Mouse (Mus musculus) neural tube, embryonic 11.5 days (tissue): ENCODE data around the gene Neurl1b. TPM values are rescaled to one million over a fixed set of nuclear protein-coding genes. Genes with fewer than 3 reads are reported as not detected.

Experiments used
- ATAC-seq: fragments of 200-750 bp; cut with Nextera tagmentation; 2 replicates; pipeline ENCODE4 v1.8.0; 2017; ENCODE audit warnings: moderate number of reproducible peaks, mild to moderate bottlenecking, moderate TSS enrichment, moderate library complexity; ENCODE audit not compliant: insufficient read depth, low FRiP score, low TSS enrichment
- DNase-seq: peaks from one replicate; pipeline ENCODE4 v3.0.0-alpha.2; 2015; ENCODE audit warnings: low spot score
- H3K27ac ChIP-seq: fragments of 300-500 bp; sonication (generic); 2 replicates; pipeline ENCODE4 v1.5.1; 2014; ENCODE audit warnings: low read depth, mild to moderate bottlenecking, low read length
- H3K27me3 ChIP-seq: fragments of 300-500 bp; sonication (generic); 2 replicates; pipeline ENCODE4 v1.6.1; 2014; ENCODE audit warnings: mild to moderate bottlenecking, low read length, mixed read lengths; ENCODE audit not compliant: control insufficient read depth, insufficient read depth
- H3K36me3 ChIP-seq: fragments of 300-500 bp; sonication (generic); 2 replicates; pipeline ENCODE4 v1.6.1; 2014; ENCODE audit warnings: mild to moderate bottlenecking, low read length, moderate library complexity, mixed read lengths; ENCODE audit not compliant: control insufficient read depth, insufficient read depth
- H3K4me1 ChIP-seq: fragments of 300-500 bp; sonication (generic); 2 replicates; pipeline ENCODE4 v1.6.1; 2014; ENCODE audit warnings: low read length, mixed read lengths; ENCODE audit not compliant: control insufficient read depth, insufficient read depth
- H3K4me2 ChIP-seq: fragments of 300-500 bp; sonication (generic); 2 replicates; pipeline ENCODE4 v1.6.1; 2014; ENCODE audit warnings: low read depth, mild to moderate bottlenecking, moderate library complexity
- H3K4me3 ChIP-seq: fragments of 300-500 bp; sonication (generic); 2 replicates; pipeline ENCODE4 v1.5.1; 2014; ENCODE audit warnings: low read depth, low read length
- H3K9ac ChIP-seq: fragments of 300-500 bp; sonication (generic); 2 replicates; pipeline ENCODE4 v1.6.1; 2014; ENCODE audit warnings: mild to moderate bottlenecking, low read length
- H3K9me3 ChIP-seq: fragments of 300-500 bp; sonication (generic); 2 replicates; pipeline ENCODE4 v1.6.1; 2016; ENCODE audit warnings: low read length; ENCODE audit not compliant: control insufficient read depth
- WGBS: fragments of 180-500 bp; shearing (Covaris S2); extraction: QIAGEN DNeasy Blood & Tissue Kit; methylation state at CpG from one replicate; pipeline ENCODE4 v1.1.7; 2014; 5-methylcytosine and 5-hydroxymethylcytosine counted together
- polyA plus RNA-seq: library from polyadenylated mRNA; unstranded; fragments of >200 nt; fragmentation: Nextera tagmentation; extraction: Ambion mirVana; gene quantifications from 2 replicates; pipeline ENCODE4 v1.2.1, GENCODE M21; 2014

Neurl1b gene
- polyA plus RNA-seq, 1 experiment from 2014 or later, result 0.32 TPM

- Histone ChIP-seq H3K4me1 (no peaks in the 10 kb centered on the region), H3K27ac (no peak overlapping the region), H3K9ac (no peak overlapping the region), H3K9me3 (no peaks in the 10 kb centered on the region), H3K36me3 (no peaks in the 10 kb centered on the region), H3K4me2 (no peak overlapping the region), H3K27me3 (no peaks in the 10 kb centered on the region), H3K4me3 (no peak overlapping the region)
- WGBS, result 61% methylated on average over 5 of the region's 5 CpGs
- DNase-seq (peak; percentile 53), ATAC-seq (no peak)
Observed at GRCm38 (mm10) chr17:26452371-26452972, 37.8 kb downstream of the Neurl1b start.

GRCm38 (mm10) chr17:26457506-26457905 lies 42.9 kb downstream of the Neurl1b start:
- H3K27ac ChIP-seq, result no peak overlapping the region
- no peak overlapping the region for H3K4me2 ChIP-seq
- H3K4me3 ChIP-seq, result no peak overlapping the region
- no peak for DNase-seq
- no peak overlapping the region for H3K9ac ChIP-seq
- H3K9me3 ChIP-seq, result no peaks in the 10 kb centered on the region
- H3K4me1 ChIP-seq, result no peaks in the 10 kb centered on the region
- no peaks in the 10 kb centered on the region for H3K36me3 ChIP-seq
- no peaks in the 10 kb centered on the region for H3K27me3 ChIP-seq
- ATAC-seq, result no peak

GRCm38 (mm10) chr17:26458049-26458448 lies 43.4 kb downstream of the Neurl1b start:
- Histone ChIP-seq H3K4me3 (no peak overlapping the region), H3K27ac (no peak overlapping the region), H3K36me3 (no peaks in the 10 kb centered on the region), H3K4me2 (no peak overlapping the region), H3K4me1 (no peaks in the 10 kb centered on the region), H3K9me3 (no peaks in the 10 kb centered on the region), H3K9ac (no peak overlapping the region), H3K27me3 (no peaks in the 10 kb centered on the region)
- WGBS, result 77% methylated on average over 7 of the region's 7 CpGs
- ATAC-seq, result no peak
- no peak for DNase-seq

GRCm38 (mm10) chr17:26462634-26463170 lies 48.1 kb downstream of the Neurl1b start:
- 34% methylated on average over 12 of the region's 12 CpGs for WGBS
- Histone ChIP-seq H3K4me1 (no peaks in the 10 kb centered on the region), H3K36me3 (no peaks in the 10 kb centered on the region), H3K9me3 (no peaks in the 10 kb centered on the region), H3K27me3 (no peaks in the 10 kb centered on the region), H3K9ac (no peak overlapping the region), H3K4me2 (no peak overlapping the region), H3K27ac (no peak overlapping the region), H3K4me3 (no peak overlapping the region)
- peak; percentile 71 for DNase-seq
- ATAC-seq, result no peak

GRCm38 (mm10) chr17:26463432-26463831 lies 48.8 kb downstream of the Neurl1b start:
- no peaks in the 10 kb centered on the region for H3K36me3 ChIP-seq
- H3K4me2 ChIP-seq, result no peak overlapping the region
- no peaks in the 10 kb centered on the region for H3K9me3 ChIP-seq
- no peak for DNase-seq
- no peak for ATAC-seq
- no peak overlapping the region for H3K4me3 ChIP-seq
- H3K4me1 ChIP-seq, result no peaks in the 10 kb centered on the region
- no peak overlapping the region for H3K27ac ChIP-seq
- no peak overlapping the region for H3K9ac ChIP-seq
- no peaks in the 10 kb centered on the region for H3K27me3 ChIP-seq
- WGBS, result 84% methylated on average over 5 of the region's 5 CpGs

GRCm38 (mm10) chr17:26463984-26464383 lies 49.4 kb downstream of the Neurl1b start:
- DNase-seq (no peak), ATAC-seq (no peak)
- Histone ChIP-seq H3K27me3 (no peaks in the 10 kb centered on the region), H3K4me2 (no peak overlapping the region), H3K36me3 (no peaks in the 10 kb centered on the region), H3K27ac (no peak overlapping the region), H3K4me1 (no peaks in the 10 kb centered on the region), H3K4me3 (no peak overlapping the region), H3K9ac (no peak overlapping the region), H3K9me3 (no peaks in the 10 kb centered on the region)
- WGBS, result 63% methylated on average over 4 of the region's 4 CpGs

- Histone ChIP-seq H3K27me3 (no peaks in the 10 kb centered on the region), H3K36me3 (no peaks in the 10 kb centered on the region), H3K4me2 (no peak overlapping the region), H3K27ac (peak overlapping the region; percentile 4; the same call in 1 of the 2 replicates), H3K4me3 (no peak overlapping the region), H3K9ac (no peak overlapping the region), H3K4me1 (no peaks in the 10 kb centered on the region), H3K9me3 (no peaks in the 10 kb centered on the region)
- no peak for ATAC-seq
- no peak for DNase-seq
- 78% methylated on average over 9 of the region's 9 CpGs for WGBS
Observed at GRCm38 (mm10) chr17:26464481-26464880, 49.9 kb downstream of the Neurl1b start.

GRCm38 (mm10) chr17:26464972-26465371 lies 50.3 kb downstream of the Neurl1b start:
- Histone ChIP-seq H3K36me3 (no peaks in the 10 kb centered on the region), H3K4me1 (no peaks in the 10 kb centered on the region), H3K9ac (no peak overlapping the region), H3K4me2 (no peak overlapping the region), H3K4me3 (no peak overlapping the region), H3K9me3 (no peaks in the 10 kb centered on the region), H3K27me3 (no peaks in the 10 kb centered on the region), H3K27ac (peak overlapping the region; percentile 4; the same call in 1 of the 2 replicates)
- ATAC-seq, result no peak
- no peak for DNase-seq
- WGBS, result 71% methylated on average over 7 of the region's 7 CpGs

GRCm38 (mm10) chr17:26466741-26467150 lies 52.1 kb downstream of the Neurl1b start:
- Histone ChIP-seq H3K9ac (peak overlapping the region; percentile 23; the same call in 1 of the 2 replicates), H3K27ac (no peak overlapping the region), H3K9me3 (no peaks in the 10 kb centered on the region), H3K4me2 (no peak overlapping the region), H3K27me3 (no peaks in the 10 kb centered on the region), H3K4me1 (no peaks in the 10 kb centered on the region), H3K4me3 (no peak overlapping the region), H3K36me3 (no peaks in the 10 kb centered on the region)
- WGBS, result 23% methylated on average over 4 of the region's 4 CpGs
- no peak for ATAC-seq
- DNase-seq, result peak; percentile 78
